Comparison of ENCODE assay signal across 17 mouse cellular contexts in genomic region chr8:61298828-61299227, GRCm38 (mm10).
"Had no signal": no experiment of that assay in that cellular context is flagged by ENCODE, and none has a peak within 500 bp of the region (broad histone marks: within the 10 kb centered on the region; RNA-seq: fewer than 3 reads in every experiment).

No protein-coding gene starts in this region.

- H3K4me3 ChIP-seq: lung, embryonic 15.5 days; megakaryocyte, embryonic 14.5 days; neural tube, embryonic 12.5 days; stomach, embryonic 15.5 days had no signal

- H3K9ac ChIP-seq: liver, postnatal 0 days; lung, embryonic 15.5 days; neural tube, embryonic 12.5 days; stomach, embryonic 15.5 days had no signal

- H3K27ac ChIP-seq: lung, embryonic 15.5 days; macrophage; neural tube, embryonic 12.5 days; stomach, embryonic 15.5 days; stomach, postnatal 0 days had no signal

- H3K9me3 ChIP-seq: lung, embryonic 15.5 days; neural tube, embryonic 12.5 days; stomach, embryonic 15.5 days had no signal

- H3K27me3 ChIP-seq: lung, embryonic 15.5 days; megakaryocyte, embryonic 14.5 days; neural tube, embryonic 12.5 days; stomach, embryonic 15.5 days had no signal

- H3K36me3 ChIP-seq: lung, embryonic 15.5 days; neural tube, embryonic 12.5 days; stomach, embryonic 15.5 days had no signal

- H3K4me2 ChIP-seq: lung, embryonic 15.5 days; midbrain, embryonic 11.5 days; neural tube, embryonic 12.5 days; stomach, embryonic 15.5 days had no signal

- DNase-seq: liver, postnatal 0 days; lung, adult 2 months; lung, postnatal 14 days; lung, postnatal 36 days; midbrain, embryonic 14.5 days; right cerebral cortex, postnatal 14 days; thymus, adult 2 months; thymus, postnatal 25 days; thymus, postnatal 4 days had no signal

- ATAC-seq: liver, postnatal 0 days; midbrain, embryonic 16.5 days had no signal

- H3K4me1 ChIP-seq: megakaryocyte, embryonic 14.5 days; stomach, embryonic 15.5 days had no signal
